Comparison of ENCODE assay signal across 8 mouse cellular contexts in the genomic region with DNA sequence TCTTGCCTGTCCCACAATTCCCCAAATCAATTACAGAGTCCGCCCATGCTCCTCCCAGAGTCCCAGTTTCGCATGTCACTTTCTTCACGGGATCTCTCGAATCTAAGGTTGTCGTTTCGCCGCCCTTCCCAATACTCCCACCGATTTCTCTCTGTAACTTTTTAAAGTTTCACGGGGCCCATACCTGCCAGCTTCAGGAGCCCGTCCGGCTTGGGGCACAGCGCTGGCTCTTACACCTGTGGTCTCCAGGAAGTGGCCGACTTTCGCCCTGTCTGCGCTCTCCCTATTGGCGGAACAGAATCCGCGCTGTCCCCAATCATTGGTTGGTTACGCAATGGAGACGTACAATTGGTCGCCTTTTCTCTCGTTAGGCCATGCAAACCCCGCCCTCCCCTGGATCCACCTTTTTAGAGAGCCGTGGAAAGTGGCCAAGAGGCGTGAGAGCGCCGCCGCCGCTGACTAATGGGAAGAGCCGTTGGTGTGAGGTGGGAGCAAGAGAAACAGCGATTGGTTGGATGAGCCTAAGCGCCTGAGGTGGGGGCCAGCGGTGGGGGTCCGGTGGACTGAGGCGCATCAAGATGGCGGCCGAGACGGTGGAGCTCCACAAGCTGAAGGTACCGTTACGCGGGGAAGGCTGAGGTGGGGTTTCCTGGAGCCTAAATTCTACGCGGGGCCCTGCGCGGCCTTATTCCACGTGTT. TPM values are rescaled to one million over a fixed set of nuclear protein-coding genes. Genes with fewer than 3 reads are reported as not detected.
DNase-seq lines count a peak whose midpoint lies in the region; ATAC-seq lines count a peak whose summit lies in the region.

A gene (minus strand): TSS at position 288 of the 699 bp plus-strand sequence.

- 1% methylated on average over 46 of the region's 46 CpGs for WGBS in hindbrain, embryonic 11.5 days

- H3K9ac ChIP-seq in hindbrain, embryonic 11.5 days (ENCODE audit: low read depth, low read length): peak within 1 kb of the TSS; percentile 74

- H3K4me3 ChIP-seq in hindbrain, embryonic 11.5 days (ENCODE audit: low read depth, low read length): peak within 1 kb of the TSS; percentile 82

- peaks cover 8% of the 10 kb centered on the region; the same call in 1 of the 2 replicates for H3K36me3 ChIP-seq in hindbrain, embryonic 11.5 days (ENCODE audit: control insufficient read depth, insufficient read depth, low read length)

- peak; percentile 100 for ATAC-seq in hindbrain, embryonic 11.5 days (ENCODE audit: low FRiP score)

- DNase-seq in Muller cell, postnatal 12 days (ENCODE audit: inconsistent ontology term): peak; percentile 100
- peak; percentile 99 for DNase-seq in cerebellum, adult 9-11 months
- DNase-seq in frontal cortex, adult 2 months (ENCODE audit: extremely low spot score in 1 of 2, low spot score in 1 of 2): peak; percentile 98 to 99
- DNase-seq in hindbrain, embryonic 11.5 days (ENCODE audit: low spot score): peak; percentile 100
- peak; percentile 99 to 100 for DNase-seq in layer of hippocampus, postnatal 10 days (ENCODE audit: low spot score in 2 of 2)
- DNase-seq in lung, postnatal 10 days: peak; percentile 99
- DNase-seq in ovary, postnatal 36 days (ENCODE audit: low spot score): peak; percentile 98
- peak; percentile 95 for DNase-seq in thymus, postnatal 25 days

- peak within 1 kb of the TSS; percentile 48; the same call in 1 of the 2 replicates for H3K27ac ChIP-seq in hindbrain, embryonic 11.5 days (ENCODE audit: low read depth, low read length)

- no peaks in the 10 kb centered on the region for H3K9me3 ChIP-seq in hindbrain, embryonic 11.5 days (ENCODE audit: control insufficient read depth, low read length)

- H3K4me1 ChIP-seq in hindbrain, embryonic 11.5 days (replicated peaks; ENCODE audit: control insufficient read depth, insufficient read depth, low read length): peaks cover 3% of the 10 kb centered on the region; the same call in 1 of the 2 replicates

- peak within 1 kb of the TSS; percentile 76 for H3K4me2 ChIP-seq in hindbrain, embryonic 11.5 days (replicated peaks; ENCODE audit: low read depth, low read length)

- H3K27me3 ChIP-seq in hindbrain, embryonic 11.5 days (ENCODE audit: control insufficient read depth, insufficient read depth, low read length): no peaks in the 10 kb centered on the region

RNA-seq across cellular contexts. Expression of the gene that starts here (rescaled TPM):
- polyA plus RNA-seq in frontal cortex, adult 2 months (2012; rRNA removed): 15.3 and 17.3 TPM in 2 replicates
- polyA plus RNA-seq in hindbrain, embryonic 11.5 days (2014; fragmentation: Nextera tagmentation; extraction: Ambion mirVana): 64.8 and 66.4 TPM in 2 replicates
- total RNA-seq in layer of hippocampus, postnatal 10 days (2021): 1 to 10 TPM; 3.7 to 6.0 TPM

Comparison
In these comparisons a context has a peak if more than half of its experiments do, and no peak if none do; other contexts are left out.
1. Peak in every context shown above with its lines: DNase-seq, ATAC-seq, H3K4me3 ChIP-seq and H3K27ac ChIP-seq.